Mouse (Mus musculus): ENCODE measurements around the gene Ngp.

Ngp gene

DNA sequence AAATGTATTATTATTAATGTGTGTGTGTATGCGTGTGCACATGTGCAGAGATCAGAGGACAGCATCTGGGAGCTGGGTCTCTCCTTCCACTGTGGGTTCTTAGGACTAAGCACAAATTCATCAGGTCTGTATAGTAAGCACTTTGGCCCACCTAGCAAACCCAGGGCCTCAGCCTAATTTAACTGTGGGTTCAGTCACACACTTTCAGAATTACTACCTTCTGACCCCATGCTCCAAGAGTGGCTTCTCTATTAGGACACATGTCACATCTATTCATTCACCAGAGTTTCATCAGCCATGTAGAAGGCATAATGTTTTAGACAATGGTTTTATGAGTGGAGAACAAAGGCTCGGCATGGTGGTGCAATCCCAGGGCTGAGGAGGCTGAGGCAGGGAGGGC, 13.5 kb downstream of the Ngp start:
- no peak for DNase-seq (ENCODE audit: low spot score)

DNA sequence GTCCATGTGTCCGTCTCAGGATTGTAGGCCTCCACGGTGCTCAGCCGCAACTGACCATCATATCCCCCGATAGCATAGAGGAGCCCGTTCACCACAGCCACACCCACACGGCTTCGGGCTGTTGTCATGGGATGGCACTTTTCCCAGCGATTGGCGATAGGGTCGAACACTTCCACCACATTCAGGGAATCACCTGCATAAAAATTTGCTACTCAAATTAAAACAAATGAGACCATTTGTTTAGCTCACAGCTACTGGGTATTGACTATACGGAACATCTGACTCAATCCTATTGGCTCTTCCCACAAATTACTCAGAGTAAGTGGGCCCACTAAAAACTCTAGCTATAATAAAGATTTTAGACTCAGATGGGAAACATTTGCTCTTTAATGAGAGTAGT, 16.5 kb downstream of the Ngp start:
- DNase-seq (ENCODE audit: low spot score) = no peak

DNA sequence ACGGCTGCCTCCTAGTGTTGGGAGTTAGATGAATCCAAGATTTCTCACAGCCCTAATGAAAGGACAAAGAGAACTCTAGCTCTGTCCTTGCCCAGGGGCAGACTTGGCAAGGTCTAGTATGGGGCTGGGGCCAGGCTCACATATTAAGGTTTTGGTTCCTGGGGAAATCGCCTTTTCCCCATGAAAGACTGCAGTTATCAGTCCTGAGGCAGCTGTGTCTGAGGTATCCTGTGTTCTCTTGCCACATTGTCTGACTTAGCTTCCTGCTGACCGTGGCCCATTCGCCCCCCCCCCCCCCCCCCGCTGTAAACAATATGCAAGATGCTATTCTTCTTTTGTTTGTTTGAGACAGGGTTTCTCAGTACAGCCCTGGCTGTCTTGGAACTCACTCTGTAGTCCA, 20.5 kb downstream of the Ngp start:
- no peak for DNase-seq (ENCODE audit: low spot score)

DNA sequence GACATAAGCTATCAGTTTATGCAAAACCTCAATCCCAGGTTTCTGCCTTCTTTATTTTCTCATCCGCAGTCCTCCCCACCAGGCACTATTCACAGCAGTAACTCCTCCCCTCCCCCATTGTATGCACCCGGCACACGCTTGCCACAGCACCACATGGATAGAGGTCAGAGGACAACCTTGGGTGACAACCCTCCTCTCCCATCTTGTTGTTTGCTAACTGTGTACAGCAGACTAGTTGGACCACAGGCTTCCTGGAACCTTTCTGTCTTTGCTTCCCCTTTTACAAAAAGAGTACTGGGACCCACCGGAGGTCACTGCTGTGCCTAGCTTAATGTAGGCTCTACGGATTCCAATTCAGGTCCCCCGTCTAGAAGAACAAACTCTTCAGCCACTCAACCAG, 21.0 kb downstream of the Ngp start:
- no peak for DNase-seq (ENCODE audit: low spot score)

DNA sequence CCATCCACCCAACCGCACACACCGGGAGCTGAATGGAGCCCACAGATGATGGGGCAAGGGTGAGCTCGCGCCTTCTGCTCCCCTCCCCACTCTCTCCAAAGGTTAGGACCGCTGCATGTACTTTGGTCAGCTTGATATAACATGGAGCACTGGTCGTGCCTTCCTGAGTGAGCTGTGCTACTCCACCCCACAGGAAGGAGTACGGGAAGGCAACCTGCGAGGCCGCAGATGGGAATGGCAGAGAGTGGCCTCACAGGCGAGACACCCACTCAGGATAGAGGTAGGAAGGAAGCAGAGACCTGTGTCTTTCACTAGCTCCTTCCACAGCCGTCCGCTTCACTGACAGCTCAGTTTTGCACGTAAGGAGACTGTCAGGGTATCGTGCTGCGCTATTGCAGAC, 28.8 kb downstream of the Ngp start:
- DNase-seq (ENCODE audit: low spot score) = no peak

DNA sequence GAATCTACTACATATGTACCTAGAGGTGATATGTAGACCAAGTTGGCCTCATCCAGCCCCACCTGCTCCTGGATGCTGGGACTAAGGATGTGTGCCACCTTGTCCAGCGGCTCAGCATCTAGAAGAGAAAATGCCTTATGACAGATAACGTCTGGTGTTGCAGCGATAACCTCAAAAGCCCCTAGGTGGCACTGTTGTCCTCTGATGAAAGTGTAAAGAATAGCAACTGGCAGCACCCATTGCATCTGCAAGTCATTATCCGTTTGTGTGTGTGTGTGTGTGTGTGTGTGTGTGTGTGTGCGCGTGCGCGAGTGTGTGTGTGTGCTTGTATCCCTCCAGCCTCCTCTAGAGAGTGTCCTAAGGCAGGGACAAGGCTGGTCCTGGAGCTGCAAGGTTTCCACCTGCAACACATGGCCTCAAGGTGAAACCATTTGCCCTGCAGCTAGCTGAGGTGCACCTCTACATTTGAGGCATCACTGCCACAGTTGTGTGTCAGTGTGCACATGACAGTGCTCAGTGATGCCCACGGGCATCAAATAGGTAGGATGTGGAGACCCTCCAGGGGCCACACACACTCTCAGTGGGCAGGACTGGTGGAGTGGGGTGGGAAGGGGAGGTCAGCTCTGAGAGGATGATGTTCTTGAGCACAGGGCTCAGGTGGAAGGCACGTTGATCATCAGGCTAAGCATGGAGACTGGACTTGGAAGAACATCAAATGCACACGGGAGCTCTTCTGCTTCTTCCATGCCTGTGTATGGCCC, 29.5 kb downstream of the Ngp start:
- peak; percentile 79 for DNase-seq (ENCODE audit: low spot score)

DNA sequence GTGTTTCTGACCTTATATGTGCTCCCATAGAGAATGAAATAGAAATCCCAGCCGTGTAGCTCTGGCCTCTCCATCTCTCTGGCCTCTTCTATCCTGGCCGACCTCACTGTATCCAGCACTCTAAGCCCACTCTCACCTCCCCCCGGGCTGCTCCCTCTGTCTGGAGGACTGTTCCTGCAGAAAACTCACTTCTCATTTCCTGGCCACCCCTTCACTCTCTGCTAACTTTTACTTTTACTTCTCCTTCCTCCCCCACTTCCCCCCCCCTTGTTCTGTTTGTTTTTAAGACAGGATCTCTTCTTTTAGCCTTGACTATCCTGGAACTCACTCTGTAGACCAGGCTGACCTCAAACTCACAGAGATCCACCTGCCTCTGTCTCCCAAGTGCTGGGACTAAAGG, 33.0 kb downstream of the Ngp start:
- no peak for DNase-seq (ENCODE audit: low spot score)

DNA sequence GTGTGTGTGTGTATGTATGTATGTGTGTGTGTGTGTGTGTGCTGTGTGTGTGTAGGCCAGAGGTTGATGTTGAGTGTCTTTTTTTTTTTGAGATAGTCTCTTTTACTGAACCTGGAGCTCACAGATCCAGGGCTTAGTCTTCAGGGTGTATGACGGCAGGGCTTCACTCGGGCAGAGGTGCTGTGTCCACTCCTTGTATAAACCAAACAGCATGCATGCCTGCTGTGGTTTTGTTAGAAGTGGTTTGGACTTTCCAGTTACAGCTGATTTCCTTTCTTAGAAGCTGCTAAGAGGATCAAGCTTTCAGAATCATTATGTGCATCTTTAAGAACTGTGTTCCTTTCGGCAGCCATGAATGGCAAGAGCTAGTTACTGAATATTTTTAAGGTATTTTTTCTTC, 38.4 kb downstream of the Ngp start:
- DNase-seq (ENCODE audit: low spot score) = no peak

DNA sequence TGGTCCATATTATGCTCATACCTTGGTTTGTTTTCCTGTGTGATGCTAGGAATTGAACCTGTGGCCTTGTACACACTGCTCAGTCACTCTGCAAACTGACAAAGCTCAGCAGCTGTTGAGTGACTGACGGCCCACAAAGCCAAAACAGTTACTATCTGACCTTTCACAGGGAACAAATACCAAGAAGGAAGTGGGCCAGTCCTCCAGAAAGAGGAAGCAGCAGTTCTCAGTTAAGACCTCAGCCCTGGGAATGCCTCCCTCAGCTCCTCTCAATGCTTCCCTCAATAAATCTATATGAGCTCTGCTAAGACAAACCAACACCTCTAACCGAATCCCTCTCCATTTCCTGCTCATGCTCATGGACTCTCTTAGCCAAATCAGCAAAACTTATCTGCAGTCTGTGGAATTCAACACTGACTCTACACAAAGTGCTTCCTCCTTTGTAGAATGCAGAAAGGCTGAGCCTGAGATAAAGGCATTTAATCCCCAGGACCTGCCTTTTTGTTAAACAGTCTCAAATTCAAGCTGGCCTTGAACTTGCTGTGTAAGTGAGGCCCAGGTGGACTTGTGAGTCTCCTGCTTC, 39.7 kb downstream of the Ngp start:
- no peak for DNase-seq (ENCODE audit: low spot score)

DNA sequence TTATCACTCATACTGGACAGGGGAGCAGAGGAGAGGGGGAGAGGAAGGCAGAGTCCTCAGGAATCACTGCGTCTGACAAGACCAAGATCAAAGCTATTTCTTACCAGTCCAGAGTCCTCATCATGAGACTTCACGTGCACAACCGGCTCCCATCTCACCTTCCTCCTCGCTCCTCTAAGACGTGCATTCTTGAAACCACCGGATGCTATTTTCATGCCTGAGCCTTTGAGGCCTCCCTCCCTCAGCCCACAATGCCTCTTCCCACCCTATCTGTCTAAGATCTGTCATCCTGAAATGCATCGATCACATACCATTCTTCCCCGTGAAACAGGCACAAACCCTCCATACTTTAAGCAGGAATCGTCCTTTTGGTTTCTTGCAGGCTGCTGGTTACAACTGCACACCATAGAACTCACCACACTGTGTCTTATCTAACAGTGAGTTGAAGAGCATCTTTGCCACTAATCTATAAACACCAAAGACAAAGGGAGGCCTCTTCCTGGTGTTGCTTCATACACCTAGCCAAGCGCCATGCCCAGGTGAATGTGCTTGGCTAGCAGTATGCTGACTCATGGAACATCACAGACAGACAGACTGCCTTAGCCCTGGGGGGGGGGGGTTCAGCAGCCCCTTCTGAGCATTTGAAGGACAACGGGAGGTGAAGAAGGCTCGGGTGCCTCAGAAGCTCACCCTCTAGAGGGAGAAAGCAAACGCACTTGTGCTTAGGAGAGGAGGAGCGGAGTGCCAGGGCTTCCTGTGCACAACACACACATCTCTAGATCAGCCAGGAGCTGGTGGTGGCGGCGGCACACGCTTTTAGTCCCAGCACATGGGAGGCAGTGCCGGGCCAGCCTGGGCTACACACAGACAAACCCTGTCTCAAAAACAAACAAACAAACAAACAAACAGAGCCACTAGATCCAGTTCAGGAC, 41.6 kb downstream of the Ngp start:
- no peak for DNase-seq (ENCODE audit: low spot score)

DNA sequence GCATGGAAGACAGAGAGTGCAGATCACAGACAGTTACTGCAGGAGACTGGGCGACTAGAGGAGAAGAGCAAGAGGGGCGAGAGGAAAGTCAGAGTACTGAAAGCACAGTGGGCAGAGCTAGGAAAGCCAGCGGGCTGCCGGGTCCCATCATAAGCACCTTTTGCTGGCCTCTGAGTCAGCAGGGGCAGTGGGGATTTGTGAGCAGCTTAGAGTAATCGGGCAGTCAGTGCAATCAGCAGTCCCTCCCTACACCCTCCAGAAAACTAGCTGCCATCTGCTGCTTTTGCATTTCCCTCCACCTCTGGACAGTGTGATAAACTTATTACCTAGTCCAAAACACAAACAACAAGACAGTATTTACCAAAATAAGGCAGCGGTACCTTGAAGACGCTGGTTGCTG, 42.8 kb downstream of the Ngp start:
- no peak for DNase-seq (ENCODE audit: low spot score)

DNA sequence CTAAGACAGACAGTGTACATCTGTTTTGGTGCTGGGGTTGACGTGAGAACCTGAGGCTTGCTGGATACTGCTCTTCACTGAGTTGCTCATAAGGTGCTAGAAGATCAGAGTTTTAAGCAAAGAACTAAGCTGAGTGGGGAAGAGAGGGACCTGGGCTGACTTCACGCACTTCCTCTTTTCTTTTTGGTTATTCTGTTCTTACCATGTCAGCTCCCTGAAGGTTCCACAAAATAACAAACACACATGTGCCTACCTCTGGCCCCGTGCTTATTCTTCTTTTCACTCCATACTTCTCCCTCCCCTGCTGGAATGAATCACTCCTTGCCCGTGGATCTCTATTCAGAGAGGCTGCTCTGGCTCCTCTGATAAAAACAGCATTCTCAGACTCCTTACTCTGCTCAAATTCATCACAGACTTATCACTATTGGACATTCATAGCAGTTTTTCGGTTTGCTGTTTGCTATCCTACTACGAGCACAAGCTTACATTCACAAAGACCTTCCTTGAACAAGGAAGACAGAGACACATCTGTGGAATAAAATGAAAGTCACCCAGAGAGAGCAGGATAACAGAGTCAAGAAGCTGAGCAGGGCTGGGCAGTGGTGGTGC, 44.5 kb downstream of the Ngp start:
- DNase-seq (ENCODE audit: low spot score) = no peak

DNA sequence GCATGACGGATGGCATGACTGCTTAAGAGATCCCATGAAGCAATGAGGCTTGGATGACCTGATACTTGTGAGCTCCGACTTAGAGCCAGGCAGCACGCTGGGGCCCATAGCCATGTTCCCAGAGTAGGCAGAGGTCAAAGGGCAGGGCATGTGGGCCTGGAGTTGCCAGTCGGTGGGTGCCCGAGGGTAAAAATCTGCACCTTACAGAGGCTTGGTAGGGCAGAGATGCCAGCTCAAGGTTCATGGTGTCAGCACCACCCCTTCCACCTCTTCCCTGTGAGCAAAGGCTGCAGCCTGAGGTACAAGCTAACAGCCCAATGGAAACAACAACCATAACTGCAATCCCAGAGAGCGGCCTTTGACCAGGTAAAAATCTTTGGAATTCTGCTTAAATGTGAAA, 45.8 kb downstream of the Ngp start:
- DNase-seq (ENCODE audit: low spot score) = no peak

DNA sequence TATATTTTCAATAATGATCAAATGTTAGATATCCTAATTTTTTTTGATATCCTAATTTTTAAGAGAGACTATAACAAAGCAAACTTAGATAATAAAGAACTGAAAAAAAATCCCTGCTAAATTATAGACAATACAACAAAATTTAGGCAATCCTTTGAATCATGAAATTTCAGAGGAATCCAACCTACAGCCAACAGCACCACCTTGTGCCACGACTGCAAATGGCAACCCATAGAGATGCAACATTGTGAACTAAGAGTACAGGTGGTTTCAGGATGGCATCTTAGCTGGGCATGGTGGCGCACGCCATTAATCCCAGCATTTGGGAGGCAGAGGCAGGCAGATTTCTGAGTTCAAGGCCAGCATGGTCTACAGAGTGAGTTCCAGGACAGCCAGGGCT, 46.6 kb downstream of the Ngp start:
- no peak for DNase-seq (ENCODE audit: low spot score)

Data from embryo, embryonic 10 days (tissue).